Mouse (Mus musculus): ENCODE measurements at regions not wholly inside any gene's neighbourhood (a gene's known extent, or its start where the extent isn't known, plus 50 kb on each side); places are given as distances from the start of the nearest gene placed in this dataset.

- peak; percentile 11 for DNase-seq
Observed at GRCm38 (mm10) chrX:11490146-11490693, 162.6 kb downstream of the H2al1j start.

DNA sequence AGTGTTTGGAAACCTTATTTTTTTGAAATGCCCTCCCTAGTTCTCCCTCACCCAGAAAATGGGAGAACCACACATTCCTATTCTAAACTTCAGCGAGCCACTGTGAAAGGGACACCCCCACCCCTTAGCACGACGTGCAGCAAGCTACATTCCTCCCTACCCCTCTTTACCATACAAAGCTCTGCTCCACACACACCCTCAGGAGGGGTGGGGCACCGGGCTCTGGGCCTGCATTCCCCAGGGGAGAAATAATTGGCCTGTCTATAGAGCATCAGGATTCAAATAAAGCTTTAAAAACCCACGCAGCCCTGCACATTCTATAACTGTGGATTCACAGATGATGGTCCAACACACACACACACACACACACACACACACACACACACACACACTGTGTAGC is 163.6 kb downstream of the H2al1j start:
- peak; percentile 22 for DNase-seq

GRCm38 (mm10) chrX:11491676-11492391 is 164.2 kb downstream of the H2al1j start:
- no peak for DNase-seq

- peak; percentile 30 for DNase-seq
Observed at GRCm38 (mm10) chrX:11493526-11494245, 166.1 kb downstream of the H2al1j start.

DNA sequence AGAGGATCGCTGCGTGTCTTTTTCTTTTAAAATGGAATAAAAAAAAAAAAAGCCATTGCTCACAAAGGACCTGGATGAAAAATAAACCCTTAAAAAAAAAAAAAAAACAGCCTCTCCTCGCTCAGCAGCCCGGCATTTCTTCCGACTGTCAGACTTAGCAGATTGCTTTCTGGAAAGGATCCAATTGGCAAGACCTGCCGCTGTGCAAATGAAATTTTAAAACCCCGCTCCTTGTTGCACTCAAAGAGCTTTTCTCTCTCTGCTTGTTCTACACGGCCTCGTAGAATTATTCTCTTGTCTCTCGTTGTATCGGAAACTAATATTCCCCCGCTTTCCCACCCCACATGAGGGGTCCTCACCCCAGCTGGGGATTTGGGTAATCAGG is 166.6 kb downstream of the H2al1j start:
- DNase-seq: peak; percentile 32

DNA sequence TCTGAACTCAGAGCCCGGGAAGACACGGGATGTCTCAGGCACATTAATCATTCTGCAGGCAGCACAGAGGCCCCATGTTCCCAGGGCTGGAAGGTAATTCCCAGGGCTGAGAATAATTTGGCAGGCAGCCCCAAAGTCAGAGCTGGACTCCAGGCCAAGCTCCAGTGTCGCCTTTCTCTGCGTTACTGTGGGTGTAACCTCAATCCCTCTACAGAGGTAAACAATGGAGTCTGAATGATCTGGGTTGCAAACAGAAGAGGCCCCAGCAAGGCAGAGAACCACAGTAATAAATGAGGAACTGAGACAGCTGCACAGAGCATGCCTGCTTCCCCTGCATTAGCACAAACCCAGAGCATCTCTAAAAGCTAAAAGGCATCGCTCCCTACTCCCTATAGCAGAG is 184.8 kb downstream of the H2al1j start:
- DNase-seq: peak; percentile 43

GRCm38 (mm10) chrX:11512928-11513327 is 185.3 kb downstream of the H2al1j start:
- DNase-seq: no peak

DNA sequence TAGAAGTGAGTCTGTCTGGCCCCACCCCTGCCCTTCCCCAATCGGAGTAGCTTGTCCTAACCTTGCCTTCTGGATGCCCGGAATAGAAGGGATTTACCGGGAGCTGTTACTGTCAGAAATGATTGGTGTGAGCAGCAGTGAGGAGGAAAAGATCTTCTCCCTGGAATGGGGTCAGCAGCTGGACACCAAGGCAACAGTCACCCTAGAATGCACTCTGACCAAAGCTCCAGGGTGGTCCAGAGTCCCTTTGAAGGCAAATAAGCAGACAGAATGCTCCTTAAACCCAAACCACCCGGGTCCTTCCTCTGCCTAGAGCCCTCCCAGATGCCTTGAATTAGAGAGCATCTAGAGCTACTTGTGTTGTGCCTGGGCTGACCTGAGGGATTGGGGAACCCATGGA is 196.2 kb downstream of the H2al1j start:
- DNase-seq: no peak

GRCm38 (mm10) chrX:11525326-11525725 is 197.7 kb downstream of the H2al1j start:
- no peak for DNase-seq

GRCm38 (mm10) chrX:11528589-11528988 is 201.0 kb downstream of the H2al1j start:
- no peak for DNase-seq

- no peak for DNase-seq
Observed at GRCm38 (mm10) chrX:11529221-11529620, 201.6 kb downstream of the H2al1j start.

DNA sequence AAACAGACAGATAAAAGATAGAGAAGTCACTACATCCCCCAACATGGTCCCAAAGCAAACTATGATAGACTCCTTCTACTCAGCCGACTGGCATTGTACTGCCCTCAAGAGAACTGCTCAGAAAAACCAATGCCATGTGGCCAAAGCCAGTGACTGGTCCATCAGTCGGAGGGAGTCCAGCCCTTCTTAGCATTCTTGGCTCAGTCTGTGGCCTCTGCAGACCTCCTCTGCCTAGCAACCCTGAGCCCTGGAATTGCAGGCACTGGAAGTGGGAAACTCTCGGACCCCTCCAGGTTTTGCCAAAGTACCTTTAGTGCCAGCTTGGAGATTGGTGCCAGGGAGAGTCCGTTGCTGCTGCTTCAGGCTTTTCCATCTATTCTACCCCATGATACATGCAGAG is 205.2 kb downstream of the H2al1j start:
- DNase-seq: no peak

GRCm38 (mm10) chrX:11533871-11534270 is 206.2 kb downstream of the H2al1j start:
- DNase-seq: no peak

DNA sequence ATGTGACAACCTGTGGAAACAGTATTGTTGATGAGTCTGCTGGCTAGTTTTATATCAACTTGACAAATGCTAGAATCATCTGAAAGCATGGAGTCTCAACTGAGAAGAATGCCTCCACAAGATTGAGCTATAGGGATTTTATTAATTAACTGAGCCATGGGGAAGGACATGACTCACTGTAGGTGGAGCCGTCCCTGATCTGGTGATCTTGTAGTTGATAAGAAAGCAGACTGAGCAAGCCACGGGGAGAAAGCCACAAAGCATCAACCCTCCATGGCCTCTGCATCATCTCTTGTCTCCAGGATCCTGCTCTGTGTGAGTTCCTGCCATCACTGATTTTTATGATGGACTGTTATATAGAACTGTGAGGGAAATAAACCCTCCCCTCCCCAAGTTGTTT is 213.4 kb downstream of the H2al1j start:
- DNase-seq: no peak

- DNase-seq: peak; percentile 23
Observed at GRCm38 (mm10) chrX:11550164-11550851, 222.7 kb downstream of the H2al1j start.

DNA sequence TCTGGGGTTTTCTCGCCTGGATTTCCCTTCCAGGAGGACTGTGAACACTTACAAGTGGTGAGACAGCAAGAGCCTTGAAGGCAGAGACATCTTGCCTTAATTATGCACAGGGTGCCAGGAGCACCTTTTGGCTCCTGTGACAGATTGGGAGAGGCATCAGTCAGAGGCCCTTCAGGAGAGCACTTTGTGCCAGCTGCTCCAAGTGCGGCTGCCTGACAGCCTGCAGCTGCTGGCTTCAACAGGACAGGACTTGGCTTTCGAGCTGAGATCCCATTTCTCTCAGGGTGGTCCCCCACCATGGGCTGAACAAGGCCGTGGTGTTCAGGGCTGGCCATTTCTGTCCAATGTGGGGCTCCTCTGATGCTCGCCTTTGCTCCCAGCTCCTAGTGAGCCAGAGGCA is 224.6 kb downstream of the H2al1j start:
- no peak for DNase-seq

GRCm38 (mm10) chrX:11555035-11555570 is 227.5 kb downstream of the H2al1j start:
- peak; percentile 49 for DNase-seq

- no peak for DNase-seq
Observed at GRCm38 (mm10) chrX:11558260-11558659, 230.6 kb downstream of the H2al1j start.

- no peak for DNase-seq
Observed at GRCm38 (mm10) chrX:11560550-11561276, 233.1 kb downstream of the H2al1j start.

GRCm38 (mm10) chrX:11565888-11566287 is 238.3 kb downstream of the H2al1j start:
- no peak for DNase-seq

- no peak for DNase-seq
Observed at GRCm38 (mm10) chrX:11567827-11568226, 240.2 kb downstream of the H2al1j start.

DNA sequence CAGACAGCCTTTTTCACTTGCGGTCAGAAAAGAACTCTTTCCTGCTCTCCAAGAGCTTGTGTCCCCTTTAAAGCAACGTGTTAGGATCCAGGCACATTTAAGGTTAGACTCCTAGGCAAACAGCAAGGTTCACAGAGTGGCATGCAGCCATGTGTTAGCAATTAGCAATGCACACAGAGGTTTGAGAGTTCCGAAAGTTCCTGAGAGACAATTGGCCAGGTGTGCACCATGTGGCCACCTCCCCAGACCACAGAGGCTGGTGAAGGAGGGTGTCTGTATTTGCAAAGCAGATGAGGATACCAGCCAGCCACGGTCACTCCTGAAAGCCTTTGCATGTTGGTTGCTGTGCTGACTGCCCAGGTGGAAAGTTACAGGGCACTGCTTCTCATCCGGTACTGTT is 240.6 kb downstream of the H2al1j start:
- no peak for DNase-seq

Data from heart, postnatal 4 days (tissue).